Mouse (Mus musculus): ENCODE measurements at regions not wholly inside any gene's neighbourhood (a gene's known extent, or its start where the extent isn't known, plus 50 kb on each side); places are given as distances from the start of the nearest gene placed in this dataset.

GRCm38 (mm10) chr14:68345527-68345926, 948.6 kb downstream of the Synb start:
- no peak overlapping the region for H3K27ac ChIP-seq
- no peak overlapping the region for H3K4me3 ChIP-seq (replicated peaks)
- WGBS: 65% methylated on average over 4 of the region's 4 CpGs
- H3K36me3 ChIP-seq: no peaks in the 10 kb centered on the region
- no peaks in the 10 kb centered on the region for H3K9me3 ChIP-seq
- H3K9ac ChIP-seq: no peak overlapping the region
- H3K27me3 ChIP-seq (replicated peaks): no peaks in the 10 kb centered on the region
- no peaks in the 10 kb centered on the region for H3K4me1 ChIP-seq (replicated peaks)
- ATAC-seq: no peak
- no peak overlapping the region for H3K4me2 ChIP-seq (replicated peaks)

GRCm38 (mm10) chr14:68344715-68345114, 949.4 kb downstream of the Synb start:
- H3K4me1 ChIP-seq (replicated peaks): no peaks in the 10 kb centered on the region
- H3K4me2 ChIP-seq (replicated peaks): no peak overlapping the region
- no peaks in the 10 kb centered on the region for H3K36me3 ChIP-seq
- H3K27ac ChIP-seq: no peak overlapping the region
- no peak overlapping the region for H3K9ac ChIP-seq
- no peak overlapping the region for H3K4me3 ChIP-seq (replicated peaks)
- H3K9me3 ChIP-seq: no peaks in the 10 kb centered on the region
- no peak for ATAC-seq
- 78% methylated on average over 3 of the region's 3 CpGs for WGBS
- H3K27me3 ChIP-seq (replicated peaks): no peaks in the 10 kb centered on the region

DNA sequence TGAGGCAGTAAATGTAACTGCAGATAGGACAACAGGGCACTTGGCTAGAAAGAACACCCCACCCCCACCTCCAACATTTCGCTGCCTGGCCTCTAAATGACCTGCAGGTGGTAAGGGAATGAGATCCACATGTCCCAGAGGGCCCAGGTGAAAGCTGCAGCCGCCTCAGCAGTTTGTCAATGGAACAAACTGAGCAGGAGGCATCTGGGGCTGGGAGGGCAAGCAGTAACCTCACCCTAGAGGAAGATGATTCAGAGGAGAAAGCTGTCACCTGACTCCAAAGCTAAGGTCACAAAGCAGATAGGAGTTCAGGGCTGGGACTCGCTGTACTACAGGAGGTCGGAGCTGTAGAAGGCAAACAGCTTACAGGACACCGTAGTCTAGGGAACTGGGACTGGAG, 955.7 kb downstream of the Synb start:
- Histone ChIP-seq H3K36me3 (no peaks in the 10 kb centered on the region), H3K27me3 (replicated peaks) (no peaks in the 10 kb centered on the region), H3K4me1 (replicated peaks) (no peaks in the 10 kb centered on the region), H3K4me2 (replicated peaks) (no peak overlapping the region), H3K4me3 (replicated peaks) (no peak overlapping the region), H3K27ac (no peak overlapping the region), H3K9ac (no peak overlapping the region), H3K9me3 (no peaks in the 10 kb centered on the region)
- WGBS: 39% methylated on average over 5 of the region's 5 CpGs
- peak; percentile 56 for ATAC-seq

- Histone ChIP-seq H3K27ac (no peak overlapping the region), H3K4me1 (replicated peaks) (no peaks in the 10 kb centered on the region), H3K4me2 (replicated peaks) (no peak overlapping the region), H3K9me3 (no peaks in the 10 kb centered on the region), H3K4me3 (replicated peaks) (no peak overlapping the region), H3K9ac (no peak overlapping the region), H3K36me3 (no peaks in the 10 kb centered on the region), H3K27me3 (replicated peaks) (no peaks in the 10 kb centered on the region)
- WGBS: 68% methylated on average over 1 of the region's 1 CpGs
- ATAC-seq: 0 out of 2 replicates have a peak, but pooled peaks have one; percentile 61
Observed at GRCm38 (mm10) chr14:68325061-68325460, 969.0 kb downstream of the Synb start.

DNA sequence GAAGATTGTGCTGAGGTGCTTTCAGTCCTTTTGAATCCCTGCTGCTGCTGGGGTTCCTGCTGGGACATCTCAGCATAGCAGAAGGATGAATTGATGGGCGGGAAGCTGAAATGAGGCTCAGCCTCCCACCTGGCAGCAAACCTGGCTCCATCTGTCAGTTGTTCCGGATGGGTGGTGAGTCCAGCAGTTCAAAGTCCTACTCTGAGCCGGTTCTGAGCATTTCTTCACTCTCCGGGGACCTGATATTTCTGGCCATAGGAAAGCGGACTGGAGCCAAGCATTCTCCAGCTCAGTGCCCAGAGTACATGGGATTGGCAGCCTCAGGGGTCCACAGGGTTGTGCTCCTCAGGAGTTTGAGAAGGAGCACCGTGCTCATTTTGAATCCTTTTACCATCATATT, 971.1 kb downstream of the Synb start:
- WGBS: 58% methylated on average over 6 of the region's 6 CpGs
- ATAC-seq: peak; percentile 72
- Histone ChIP-seq H3K4me1 (replicated peaks) (no peaks in the 10 kb centered on the region), H3K4me2 (replicated peaks) (no peak overlapping the region), H3K27me3 (replicated peaks) (no peaks in the 10 kb centered on the region), H3K27ac (no peak overlapping the region), H3K36me3 (no peaks in the 10 kb centered on the region), H3K9ac (no peak overlapping the region), H3K4me3 (replicated peaks) (no peak overlapping the region), H3K9me3 (no peaks in the 10 kb centered on the region)

DNA sequence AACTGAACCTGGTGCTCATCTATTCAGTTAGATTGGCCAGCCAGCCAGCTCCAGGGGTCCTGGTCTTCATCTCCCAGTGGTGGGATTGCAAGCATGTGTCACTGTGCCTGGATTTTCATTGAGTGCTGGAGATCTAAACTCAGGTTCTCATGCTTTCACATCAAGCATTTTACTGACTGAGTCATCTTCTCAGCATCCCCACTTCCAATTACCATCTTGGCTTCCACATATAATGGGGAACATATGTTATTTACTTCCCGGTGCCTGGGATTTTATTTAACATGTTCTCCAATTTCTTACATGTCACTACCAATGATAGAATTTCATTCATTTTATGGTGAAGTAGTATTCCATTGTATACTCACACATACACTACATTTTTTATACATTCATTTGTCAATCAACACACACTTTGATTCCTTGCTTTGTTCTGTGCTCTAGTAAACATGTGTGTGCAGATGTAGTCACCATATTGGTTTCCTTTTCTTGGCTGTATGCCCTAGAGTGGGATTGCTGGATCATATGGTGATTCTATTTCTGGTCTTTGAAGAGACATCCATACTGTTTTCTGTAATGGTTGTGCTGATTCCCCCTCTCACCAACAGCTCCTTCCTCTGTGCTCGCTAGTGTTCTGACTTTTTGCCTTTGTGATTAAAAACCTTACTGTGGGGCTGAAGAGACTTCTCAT, 986.0 kb downstream of the Synb start:
- 91% methylated on average over 2 of the region's 2 CpGs for WGBS
- Histone ChIP-seq H3K9ac (no peak overlapping the region), H3K27ac (no peak overlapping the region), H3K36me3 (no peaks in the 10 kb centered on the region), H3K27me3 (replicated peaks) (no peaks in the 10 kb centered on the region), H3K4me1 (replicated peaks) (no peaks in the 10 kb centered on the region), H3K4me3 (replicated peaks) (no peak overlapping the region), H3K4me2 (replicated peaks) (no peak overlapping the region), H3K9me3 (no peaks in the 10 kb centered on the region)
- ATAC-seq: no peak

GRCm38 (mm10) chr14:68305166-68305565, 988.9 kb downstream of the Synb start:
- WGBS: 83% methylated on average over 8 of the region's 8 CpGs
- no peak for ATAC-seq
- Histone ChIP-seq H3K36me3 (no peaks in the 10 kb centered on the region), H3K4me1 (replicated peaks) (no peaks in the 10 kb centered on the region), H3K9ac (no peak overlapping the region), H3K4me2 (replicated peaks) (no peak overlapping the region), H3K4me3 (replicated peaks) (no peak overlapping the region), H3K27me3 (replicated peaks) (no peaks in the 10 kb centered on the region), H3K27ac (no peak overlapping the region), H3K9me3 (no peaks in the 10 kb centered on the region)

- Histone ChIP-seq H3K36me3 (no peaks in the 10 kb centered on the region), H3K27ac (no peak overlapping the region), H3K27me3 (replicated peaks) (no peaks in the 10 kb centered on the region), H3K4me1 (replicated peaks) (no peaks in the 10 kb centered on the region), H3K4me3 (replicated peaks) (no peak overlapping the region), H3K9me3 (no peaks in the 10 kb centered on the region), H3K4me2 (replicated peaks) (no peak overlapping the region), H3K9ac (no peak overlapping the region)
- 47% methylated on average over 4 of the region's 4 CpGs for WGBS
- ATAC-seq: no peak
Observed at GRCm38 (mm10) chr14:68301710-68302109, 992.4 kb downstream of the Synb start.

GRCm38 (mm10) chr14:68285546-68285945, 1008.6 kb downstream of the Synb start:
- no peaks in the 10 kb centered on the region for H3K9me3 ChIP-seq
- H3K4me2 ChIP-seq (replicated peaks): no peak overlapping the region
- no peaks in the 10 kb centered on the region for H3K36me3 ChIP-seq
- 80% methylated on average over 3 of the region's 3 CpGs for WGBS
- H3K27ac ChIP-seq: no peak overlapping the region
- no peaks in the 10 kb centered on the region for H3K27me3 ChIP-seq (replicated peaks)
- H3K4me1 ChIP-seq (replicated peaks): no peaks in the 10 kb centered on the region
- H3K9ac ChIP-seq: no peak overlapping the region
- no peak overlapping the region for H3K4me3 ChIP-seq (replicated peaks)
- ATAC-seq: no peak

GRCm38 (mm10) chr14:68261436-68261835, 1032.7 kb downstream of the Synb start:
- no peaks in the 10 kb centered on the region for H3K27me3 ChIP-seq (replicated peaks)
- H3K27ac ChIP-seq: no peak overlapping the region
- no peak overlapping the region for H3K9ac ChIP-seq
- H3K4me1 ChIP-seq (replicated peaks): no peaks in the 10 kb centered on the region
- H3K4me3 ChIP-seq (replicated peaks): no peak overlapping the region
- no peak overlapping the region for H3K4me2 ChIP-seq (replicated peaks)
- no peaks in the 10 kb centered on the region for H3K9me3 ChIP-seq
- WGBS: 57% methylated on average over 3 of the region's 3 CpGs
- no peaks in the 10 kb centered on the region for H3K36me3 ChIP-seq
- ATAC-seq: no peak

GRCm38 (mm10) chr14:68246966-68247365, 1047.1 kb downstream of the Synb start:
- no peak overlapping the region for H3K4me2 ChIP-seq (replicated peaks)
- no peak for ATAC-seq
- H3K27ac ChIP-seq: no peak overlapping the region
- no peaks in the 10 kb centered on the region for H3K4me1 ChIP-seq (replicated peaks)
- H3K4me3 ChIP-seq (replicated peaks): no peak overlapping the region
- WGBS: 85% methylated on average over 2 of the region's 2 CpGs
- H3K9ac ChIP-seq: no peak overlapping the region
- no peaks in the 10 kb centered on the region for H3K36me3 ChIP-seq
- H3K27me3 ChIP-seq (replicated peaks): no peaks in the 10 kb centered on the region
- H3K9me3 ChIP-seq: no peaks in the 10 kb centered on the region

GRCm38 (mm10) chr14:68240146-68240545, 1054.0 kb downstream of the Synb start:
- Histone ChIP-seq H3K27ac (no peak overlapping the region), H3K4me2 (replicated peaks) (no peak overlapping the region), H3K9me3 (no peaks in the 10 kb centered on the region), H3K4me3 (replicated peaks) (no peak overlapping the region), H3K9ac (no peak overlapping the region), H3K27me3 (replicated peaks) (no peaks in the 10 kb centered on the region), H3K36me3 (no peaks in the 10 kb centered on the region), H3K4me1 (replicated peaks) (no peaks in the 10 kb centered on the region)
- WGBS: 83% methylated on average over 7 of the region's 7 CpGs
- no peak for ATAC-seq

DNA sequence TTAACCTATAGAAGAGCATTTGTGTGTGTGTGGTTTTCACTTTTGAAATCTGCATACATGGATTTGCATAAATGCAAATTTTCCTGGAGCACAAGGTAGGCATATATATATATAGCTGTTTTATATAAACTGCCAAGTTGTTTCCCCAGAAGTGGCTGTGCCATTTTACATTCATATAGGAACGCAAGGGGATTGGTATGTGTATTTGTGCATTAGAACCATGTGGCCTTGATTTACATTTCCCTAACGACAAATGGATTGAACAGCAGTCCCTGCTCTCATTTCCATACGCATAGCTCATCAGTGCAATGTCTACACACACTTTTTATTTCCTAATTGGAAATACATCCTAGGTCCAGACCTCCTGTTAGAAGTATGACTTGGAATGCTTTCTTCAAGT, 1069.9 kb downstream of the Synb start:
- H3K9me3 ChIP-seq: no peaks in the 10 kb centered on the region
- no peak overlapping the region for H3K27ac ChIP-seq
- WGBS: 83% methylated on average over 3 of the region's 3 CpGs
- ATAC-seq: no peak
- no peak overlapping the region for H3K4me3 ChIP-seq (replicated peaks)
- no peak overlapping the region for H3K4me2 ChIP-seq (replicated peaks)
- H3K27me3 ChIP-seq (replicated peaks): no peaks in the 10 kb centered on the region
- no peaks in the 10 kb centered on the region for H3K4me1 ChIP-seq (replicated peaks)
- H3K36me3 ChIP-seq: no peaks in the 10 kb centered on the region
- no peak overlapping the region for H3K9ac ChIP-seq
